ENCODE assay signal across 9 mouse cellular contexts in genomic region chr7:100279803-100280202, GRCm38 (mm10). TPM values are rescaled to one million over a fixed set of nuclear protein-coding genes. Genes with fewer than 3 reads are reported as not detected.
DNase-seq lines count a peak whose midpoint lies in the region; ATAC-seq and TF ChIP-seq lines count a peak whose summit lies in the region.
"Had no signal": no experiment of that assay in that cellular context is flagged by ENCODE, and none has a peak within 500 bp of the region (broad histone marks: within the 10 kb centered on the region; RNA-seq: fewer than 3 reads in every experiment).

No protein-coding gene starts in this region.

- TF ChIP-seq EP300 in liver, postnatal 0 days (IDR thresholded peaks at IDR 0.05; ENCODE audit: low read depth) = no peak

- in situ Hi-C loops in Patski (cut with MboI; ENCODE audit: low pct_unique_long_range_greater_than_20kb) = loop anchor here (5.0 kb wide), 2 partner anchors 37 to 112 kb away; no protein-coding TSS in a partner anchor

- 7% methylated on average over 1 of the region's 1 CpGs for WGBS in cerebellum, adult 2 months
- WGBS in limb, embryonic 11.5 days = 0% methylated on average over 1 of the region's 1 CpGs
- WGBS in limb, embryonic 10.5 days = 0% methylated on average over 1 of the region's 1 CpGs
- 0% methylated on average over 1 of the region's 1 CpGs for WGBS in embryonic facial prominence, embryonic 11.5 days
- 3% methylated on average over 1 of the region's 1 CpGs for WGBS in liver, postnatal 0 days (ENCODE audit: insufficient replicate concordance)

- peak; percentile 14 to 32 for DNase-seq in cerebellum, adult 2 months
- DNase-seq in limb, embryonic 11.5 days (ENCODE audit: low spot score) = peak; percentile 56
- no peak for DNase-seq in limb, embryonic 10.5 days (ENCODE audit: low spot score)
- no peak for DNase-seq in Patski (ENCODE audit: low read depth, low spot score)
- peak; percentile 87 for DNase-seq in embryonic facial prominence, embryonic 11.5 days (ENCODE audit: low spot score)
- peak; percentile 30 for DNase-seq in liver, postnatal 0 days
- peak; percentile 27 for DNase-seq in thymus, postnatal 25 days

- H3K4me1 ChIP-seq in cerebellum, adult 2 months (ENCODE audit: control insufficient read depth, insufficient read depth, low read length) = no peaks in the 10 kb centered on the region
- H3K4me1 ChIP-seq in limb, embryonic 11.5 days (ENCODE audit: control insufficient read depth, insufficient read depth, low read length) = no peaks in the 10 kb centered on the region
- H3K4me1 ChIP-seq in limb, embryonic 10.5 days = no peaks in the 10 kb centered on the region
- no peaks in the 10 kb centered on the region for H3K4me1 ChIP-seq in embryonic facial prominence, embryonic 11.5 days (ENCODE audit: control insufficient read depth, insufficient read depth, low read length)
- no peaks in the 10 kb centered on the region for H3K4me1 ChIP-seq in liver, postnatal 0 days (ENCODE audit: insufficient read depth)

- H3K4me2 ChIP-seq in limb, embryonic 11.5 days (ENCODE audit: low read depth, severe bottlenecking) = no peak overlapping the region
- no peak overlapping the region for H3K4me2 ChIP-seq in embryonic facial prominence, embryonic 11.5 days (ENCODE audit: low read depth, low read length)
- no peak overlapping the region for H3K4me2 ChIP-seq in liver, postnatal 0 days (ENCODE audit: low read depth, low read length)
- H3K4me2 ChIP-seq: heart, embryonic 15.5 days had no signal

- H3K9ac ChIP-seq in limb, embryonic 11.5 days (ENCODE audit: low read length) = no peak overlapping the region
- H3K9ac ChIP-seq in embryonic facial prominence, embryonic 11.5 days (replicated peaks; ENCODE audit: low read length) = no peak overlapping the region
- H3K9ac ChIP-seq in liver, postnatal 0 days (replicated peaks) = no peak overlapping the region
- H3K9ac ChIP-seq: heart, embryonic 15.5 days had no signal

- no peak for TF ChIP-seq POLR2A in cerebellum, adult 2 months (IDR thresholded peaks at IDR 0.05; ENCODE audit: borderline replicate concordance, insufficient read depth, low read length)

- no peak overlapping the region for H3K27ac ChIP-seq in cerebellum, adult 2 months (ENCODE audit: insufficient read depth, low read length)
- H3K27ac ChIP-seq in limb, embryonic 11.5 days (replicated peaks; ENCODE audit: low read depth, low read length) = no peak overlapping the region
- no peak overlapping the region for H3K27ac ChIP-seq in limb, embryonic 10.5 days
- no peak overlapping the region for H3K27ac ChIP-seq in embryonic facial prominence, embryonic 11.5 days (replicated peaks; ENCODE audit: low read depth, low read length)
- no peak overlapping the region for H3K27ac ChIP-seq in liver, postnatal 0 days (ENCODE audit: low read depth)
- H3K27ac ChIP-seq: heart, embryonic 15.5 days had no signal

- POLR2A ChIA-PET in Patski (lab: Charles Lee) = interaction anchor here (1.1 kb wide), 1 partner anchor 38 kb away, joined by 4 read pairs; no protein-coding TSS in a partner anchor

- TF ChIP-seq CTCF in cerebellum, adult 2 months (IDR thresholded peaks at IDR 0.05; ENCODE audit: borderline replicate concordance, insufficient read depth, low read depth, low read length) = peak; percentile 47; the same call in 1 of the 2 replicates
- TF ChIP-seq CTCF in Patski (IDR thresholded peaks at IDR 0.05) = peak; percentile 76
- peak; percentile 90 for TF ChIP-seq CTCF in liver, postnatal 0 days (IDR thresholded peaks at IDR 0.05; ENCODE audit: low read depth)

- no peak for ATAC-seq in cerebellum, adult (ENCODE audit: insufficient number of reproducible peaks, low FRiP score, low TSS enrichment)
- no peak for ATAC-seq in limb, embryonic 11.5 days (ENCODE audit: insufficient number of reproducible peaks, low FRiP score, low TSS enrichment, low read depth)
- no peak for ATAC-seq in Patski
- no peak for ATAC-seq in embryonic facial prominence, embryonic 11.5 days (replicated peaks; ENCODE audit: insufficient number of reproducible peaks, low FRiP score, low TSS enrichment, low read depth)
- no peak for ATAC-seq in liver, postnatal 0 days

- no peaks in the 10 kb centered on the region for H3K9me3 ChIP-seq in limb, embryonic 11.5 days (ENCODE audit: control insufficient read depth, low read length)
- H3K9me3 ChIP-seq in limb, embryonic 10.5 days (replicated peaks) = no peaks in the 10 kb centered on the region
- no peaks in the 10 kb centered on the region for H3K9me3 ChIP-seq in embryonic facial prominence, embryonic 11.5 days (replicated peaks; ENCODE audit: control insufficient read depth, low read length)
- no peaks in the 10 kb centered on the region for H3K9me3 ChIP-seq in liver, postnatal 0 days (ENCODE audit: low read length)
- H3K9me3 ChIP-seq: heart, embryonic 15.5 days had no signal

- H3K36me3 ChIP-seq in limb, embryonic 11.5 days (ENCODE audit: control insufficient read depth, insufficient read depth, low read length) = no peaks in the 10 kb centered on the region
- H3K36me3 ChIP-seq in limb, embryonic 10.5 days = no peaks in the 10 kb centered on the region
- no peaks in the 10 kb centered on the region for H3K36me3 ChIP-seq in embryonic facial prominence, embryonic 11.5 days (replicated peaks; ENCODE audit: control insufficient read depth, insufficient read depth, low read depth, low read length)
- no peaks in the 10 kb centered on the region for H3K36me3 ChIP-seq in liver, postnatal 0 days (replicated peaks; ENCODE audit: insufficient read depth, low read length)
- H3K36me3 ChIP-seq: heart, embryonic 15.5 days had no signal

- no peak overlapping the region for H3K4me3 ChIP-seq in cerebellum, adult 2 months (replicated peaks; ENCODE audit: insufficient read depth, low read depth, low read length)
- no peak overlapping the region for H3K4me3 ChIP-seq in limb, embryonic 11.5 days (ENCODE audit: low read depth, low read length)
- H3K4me3 ChIP-seq in limb, embryonic 10.5 days = no peak overlapping the region
- no peak overlapping the region for H3K4me3 ChIP-seq in embryonic facial prominence, embryonic 11.5 days (ENCODE audit: low read depth, low read length)
- no peak overlapping the region for H3K4me3 ChIP-seq in liver, postnatal 0 days (ENCODE audit: low read depth, low read length)
- H3K4me3 ChIP-seq: heart, embryonic 15.5 days had no signal

- CTCF ChIA-PET in Patski (lab: Charles Lee) = interaction anchor here (0.9 to 1.4 kb wide), 7 partner anchors 19 to 146 kb away, joined by 3 to 5 read pairs (median 3); no protein-coding TSS in a partner anchor

- H3K27me3 ChIP-seq in cerebellum, adult 2 months (ENCODE audit: control insufficient read depth, insufficient read depth, low read length) = no peaks in the 10 kb centered on the region
- peaks cover 5% of the 10 kb centered on the region for H3K27me3 ChIP-seq in limb, embryonic 11.5 days (ENCODE audit: control insufficient read depth, insufficient read depth, low read length)
- H3K27me3 ChIP-seq in limb, embryonic 10.5 days (ENCODE audit: low read depth, poor library complexity, severe bottlenecking) = peaks cover 23% of the 10 kb centered on the region
- H3K27me3 ChIP-seq in Patski = peaks cover 8% of the 10 kb centered on the region
- no peaks in the 10 kb centered on the region; the same call in 1 of the 2 replicates for H3K27me3 ChIP-seq in embryonic facial prominence, embryonic 11.5 days (ENCODE audit: control insufficient read depth, insufficient read depth, low read length)
- H3K27me3 ChIP-seq in liver, postnatal 0 days (ENCODE audit: insufficient read depth, low read length) = peaks cover 11% of the 10 kb centered on the region; the same call in 1 of the 2 replicates
- H3K27me3 ChIP-seq: heart, embryonic 15.5 days had no signal

RNA-seq across cellular contexts. Expression of gene P4ha3, which starts 5.5 kb away (rescaled TPM):
- polyA plus RNA-seq in cerebellum, adult 2 months (2012; rRNA removed) = 2.2 and 2.3 TPM in 2 replicates
- polyA plus RNA-seq in limb, embryonic 11.5 days (2014; fragmentation: Nextera tagmentation; extraction: Ambion mirVana) = 5.9 and 6.0 TPM in 2 replicates
- 1.1 and 2.4 TPM in 2 replicates for polyA plus RNA-seq in limb, embryonic 10.5 days (2016; fragmentation: Nextera tagmentation; extraction: Ambion mirVana)
- polyA plus RNA-seq in Patski (2021) = 0.09 TPM
- polyA plus RNA-seq in embryonic facial prominence, embryonic 11.5 days (2014; fragmentation: Nextera tagmentation; extraction: Ambion mirVana) = 10.2 and 11.4 TPM in 2 replicates
- polyA plus RNA-seq in liver, postnatal 0 days (2015; fragmentation: Nextera tagmentation; extraction: Ambion mirVana) = 0.19 and 0.27 TPM in 2 replicates

RNA-seq across cellular contexts. Expression of gene Pgm2l1, which starts 52.6 kb away (rescaled TPM):
- polyA plus RNA-seq in cerebellum, adult 2 months (2012; rRNA removed) = 49.6 and 49.8 TPM in 2 replicates
- 4.5 and 4.6 TPM in 2 replicates for polyA plus RNA-seq in limb, embryonic 11.5 days (2014; fragmentation: Nextera tagmentation; extraction: Ambion mirVana)
- polyA plus RNA-seq in limb, embryonic 10.5 days (2016; fragmentation: Nextera tagmentation; extraction: Ambion mirVana) = 1.9 and 3.3 TPM in 2 replicates
- 0.76 TPM for polyA plus RNA-seq in Patski (2021)
- 6.2 and 6.7 TPM in 2 replicates for polyA plus RNA-seq in embryonic facial prominence, embryonic 11.5 days (2014; fragmentation: Nextera tagmentation; extraction: Ambion mirVana)
- polyA plus RNA-seq in liver, postnatal 0 days (2015; fragmentation: Nextera tagmentation; extraction: Ambion mirVana) = 0.91 and 0.96 TPM in 2 replicates

Comparison
In these comparisons a context has a peak if more than half of its experiments do, and no peak if none do; other contexts are left out.
1. DNase-seq: peak in cerebellum, adult 2 months (2 of 2), limb, embryonic 11.5 days (single experiment), embryonic facial prominence, embryonic 11.5 days (single experiment), liver, postnatal 0 days (single experiment) and thymus, postnatal 25 days (single experiment); none in limb, embryonic 10.5 days (single experiment) and Patski (single experiment).
2. Peak in every context shown above with its lines, with median percentiles within 50 percentile points of each other: CTCF ChIP-seq.